Mouse (Mus musculus): ENCODE data around the gene Rps2.
"Not testable (repeated sequence)": the region's sequence is repeated elsewhere in the genome, so short reads cannot be mapped to it uniquely, and the experiment has no call there.

- TF ChIP-seq CTCF (IDR thresholded peaks at IDR 0.05; ENCODE audit: control insufficient read depth, insufficient read depth, insufficient replicate concordance, low read depth, low read length); POLR2A (IDR thresholded peaks at IDR 0.05; ENCODE audit: control insufficient read depth, low read depth, low read length): not testable (repeated sequence)
These were observed 2.7 kb downstream of the Rps2 start for GRCm38 (mm10) chr17:24720616-24721015.

Measured in testis, adult 2 months (tissue).